Comparison of ENCODE assay signal across 9 mouse cellular contexts in the genomic region with DNA sequence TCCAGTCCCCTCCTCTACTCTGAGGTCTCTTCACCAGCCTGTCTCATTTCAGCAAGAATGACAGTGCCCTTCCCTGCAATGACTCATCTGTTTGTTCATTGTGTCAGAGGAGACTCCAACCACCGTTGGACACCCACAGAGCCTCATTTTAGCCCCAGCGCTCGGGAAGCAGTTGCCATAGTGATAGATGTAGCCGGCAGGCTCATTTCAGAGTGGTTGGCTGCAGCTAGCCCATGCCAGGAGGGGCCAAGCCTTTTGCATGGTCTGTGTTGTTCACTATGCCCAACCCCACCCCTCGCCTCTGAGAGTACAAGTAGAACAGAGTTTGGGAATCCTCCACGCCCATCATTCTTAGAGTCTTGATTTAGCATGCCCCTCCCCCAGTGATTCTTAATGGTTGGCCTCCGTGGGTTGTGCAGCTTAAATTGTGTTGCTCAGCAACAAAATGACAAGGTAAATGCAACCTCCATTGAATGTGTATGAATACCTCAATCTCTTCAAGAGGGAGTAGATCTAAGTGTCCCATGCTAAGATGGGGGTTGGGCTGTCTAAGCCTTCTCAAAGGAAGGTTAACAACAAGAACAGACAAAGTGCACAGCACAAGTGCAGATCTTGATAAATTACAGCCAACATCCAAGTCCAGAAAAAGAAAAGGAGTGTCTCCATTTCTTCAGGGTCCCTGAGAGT. TPM values are rescaled to one million over a fixed set of nuclear protein-coding genes. Genes with fewer than 3 reads are reported as not detected.
DNase-seq lines count a peak whose midpoint lies in the region; ATAC-seq lines count a peak whose summit lies in the region.
"Had no signal": no experiment of that assay in that cellular context is flagged by ENCODE, and none has a peak within 500 bp of the region (broad histone marks: within the 10 kb centered on the region; RNA-seq: fewer than 3 reads in every experiment).

No protein-coding gene starts in this region.

- intact Hi-C loops in heart, postnatal 25 days (cut with DNase I), result loop anchor here (10.0 kb wide), 1 partner anchor 311 kb away; the partner anchor contains the start of gene Dap

- H3K36me3 ChIP-seq in forebrain, embryonic 13.5 days (ENCODE audit: poor library complexity, severe bottlenecking), result no peaks in the 10 kb centered on the region
- H3K36me3 ChIP-seq in kidney, embryonic 14.5 days (ENCODE audit: control insufficient read depth, insufficient read depth, low read length), result no peaks in the 10 kb centered on the region

- peak; percentile 76 for ATAC-seq in forebrain, embryonic 13.5 days
- no peak for ATAC-seq in activated CD4-positive, CD25-positive, alpha-beta regulatory T cell, adult 4 months
- ATAC-seq in kidney, embryonic 14.5 days (ENCODE audit: low FRiP score, low TSS enrichment), result no peak

- H3K27me3 ChIP-seq in forebrain, embryonic 13.5 days, result no peaks in the 10 kb centered on the region
- no peaks in the 10 kb centered on the region for H3K27me3 ChIP-seq in kidney, embryonic 14.5 days (ENCODE audit: control insufficient read depth, insufficient read depth, low read length)

- H3K4me1 ChIP-seq in forebrain, embryonic 13.5 days, result peaks cover 22% of the 10 kb centered on the region
- no peaks in the 10 kb centered on the region for H3K4me1 ChIP-seq in kidney, embryonic 14.5 days (ENCODE audit: control insufficient read depth, insufficient read depth, low read length)

- H3K4me2 ChIP-seq in forebrain, embryonic 13.5 days, result peak overlapping the region; percentile 24
- no peak overlapping the region for H3K4me2 ChIP-seq in kidney, embryonic 14.5 days (replicated peaks; ENCODE audit: low read depth, low read length)

- H3K27ac ChIP-seq in forebrain, embryonic 13.5 days, result peak overlapping the region; percentile 68
- no peak overlapping the region for H3K27ac ChIP-seq in kidney, embryonic 14.5 days (ENCODE audit: low read depth, low read length)

- H3K9me3 ChIP-seq in forebrain, embryonic 13.5 days (replicated peaks), result no peaks in the 10 kb centered on the region
- no peaks in the 10 kb centered on the region for H3K9me3 ChIP-seq in kidney, embryonic 14.5 days (ENCODE audit: control insufficient read depth, low read length)

- no peak overlapping the region for H3K9ac ChIP-seq in forebrain, embryonic 13.5 days
- no peak overlapping the region for H3K9ac ChIP-seq in kidney, embryonic 14.5 days (ENCODE audit: low read depth, low read length)

- WGBS in forebrain, embryonic 13.5 days, result 2% methylated on average over 7 of the region's 7 CpGs
- WGBS in kidney, embryonic 14.5 days, result 28% methylated on average over 7 of the region's 7 CpGs

- DNase-seq in cerebellum, postnatal 10 days, result peak; percentile 50 to 66
- no peak for DNase-seq in cerebellum, adult 9-10 months
- DNase-seq in layer of hippocampus, postnatal 25 days (ENCODE audit: extremely low spot score in 1 of 2, low spot score in 1 of 2), result peak; percentile 18 to 33
- peak; percentile 62 for DNase-seq in neural tube, embryonic 10.5 days (ENCODE audit: extremely low spot score, low spot score)
- no peak for DNase-seq in heart, postnatal 25 days (ENCODE audit: low spot score)

- no peak overlapping the region for H3K4me3 ChIP-seq in forebrain, embryonic 13.5 days
- no peak overlapping the region for H3K4me3 ChIP-seq in kidney, embryonic 14.5 days (ENCODE audit: low read length)
- H3K4me3 ChIP-seq: erythroblast, embryonic 14.5 days had no signal

RNA-seq across cellular contexts. Expression of gene March6, which starts 5.3 kb away (rescaled TPM):
- 57.5 and 66.4 TPM in 2 replicates for polyA plus RNA-seq in forebrain, embryonic 13.5 days (2015; fragmentation: Nextera tagmentation; extraction: Ambion mirVana)
- total RNA-seq in layer of hippocampus, postnatal 25 days (2021), result 100 to 1,000 TPM; 186 to 189 TPM
- total RNA-seq in heart, postnatal 25 days (2021), result 100 to 1,000 TPM; 100 to 111 TPM
- polyA plus RNA-seq in activated CD4-positive, CD25-positive, alpha-beta regulatory T cell, adult 4 months (2017; shearing (Covaris generic)), result 10 to 100 TPM; 21.1 to 21.5 TPM
- 21.5 and 42.4 TPM in 2 replicates for polyA plus RNA-seq in kidney, embryonic 14.5 days (2014; fragmentation: Nextera tagmentation; extraction: Ambion mirVana)

RNA-seq across cellular contexts. Expression of gene Cmbl, which starts 29.0 kb away (rescaled TPM):
- 2.1 TPM in 2 replicates for polyA plus RNA-seq in forebrain, embryonic 13.5 days (2015; fragmentation: Nextera tagmentation; extraction: Ambion mirVana)
- total RNA-seq in layer of hippocampus, postnatal 25 days (2021), result 10 to 100 TPM; 10.1 to 13.5 TPM
- 10 to 100 TPM; 28.0 to 31.2 TPM for total RNA-seq in heart, postnatal 25 days (2021)
- under 1 TPM in 1 of 2 experiments, not detected in 1; 0.80 TPM for polyA plus RNA-seq in activated CD4-positive, CD25-positive, alpha-beta regulatory T cell, adult 4 months (2017; shearing (Covaris generic))
- 5.5 and 5.9 TPM in 2 replicates for polyA plus RNA-seq in kidney, embryonic 14.5 days (2014; fragmentation: Nextera tagmentation; extraction: Ambion mirVana)
- polyA plus RNA-seq: erythroblast, embryonic 14.5 days had no signal

Comparison
In these comparisons a context has a peak if more than half of its experiments do, and no peak if none do; other contexts are left out.
1. DNase-seq: peak in cerebellum, postnatal 10 days (2 of 2), layer of hippocampus, postnatal 25 days (2 of 2) and neural tube, embryonic 10.5 days (single experiment); none in cerebellum, adult 9-10 months (single experiment) and heart, postnatal 25 days (single experiment).